Mouse (Mus musculus) cerebellum, adult (tissue): ENCODE results near the gene 9830107B12Rik.
"Not testable (repeated sequence)": the region's sequence is repeated elsewhere in the genome, so short reads cannot be mapped to it uniquely, and the experiment has no call there.

Experiments used
- ATAC-seq: cut with Nextera tagmentation; 2 replicates; pipeline ENCODE4 v1.9.2; 2017; ENCODE audit warnings: mild to moderate bottlenecking, moderate library complexity, mixed read lengths; ENCODE audit not compliant: insufficient number of reproducible peaks, low FRiP score, low TSS enrichment

The 9830107B12Rik gene

DNA sequence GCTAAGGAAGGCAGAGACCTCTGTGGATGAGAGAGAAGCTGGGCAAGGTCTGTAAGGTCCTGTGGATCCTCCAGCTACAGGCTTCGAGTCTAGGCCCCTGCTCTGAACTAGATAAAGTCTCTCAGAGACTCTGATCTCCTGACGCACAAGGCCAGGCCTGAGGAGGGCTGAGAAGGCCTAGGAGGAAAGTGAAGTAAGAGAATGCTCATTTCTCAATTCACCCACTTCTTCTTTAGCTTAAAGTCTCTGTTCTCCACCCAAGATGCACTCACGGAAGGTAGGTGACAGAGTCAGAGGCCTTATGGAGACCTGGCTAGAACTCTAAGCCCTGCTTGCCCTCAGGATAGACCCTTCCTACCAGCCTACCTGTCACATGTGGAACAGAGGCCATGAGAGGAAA lies at the start of gene 9830107B12Rik:
TSS of gene 9830107B12Rik (minus strand) at position 149 of the 400 bp plus-strand sequence.
- ATAC-seq = no peak

DNA sequence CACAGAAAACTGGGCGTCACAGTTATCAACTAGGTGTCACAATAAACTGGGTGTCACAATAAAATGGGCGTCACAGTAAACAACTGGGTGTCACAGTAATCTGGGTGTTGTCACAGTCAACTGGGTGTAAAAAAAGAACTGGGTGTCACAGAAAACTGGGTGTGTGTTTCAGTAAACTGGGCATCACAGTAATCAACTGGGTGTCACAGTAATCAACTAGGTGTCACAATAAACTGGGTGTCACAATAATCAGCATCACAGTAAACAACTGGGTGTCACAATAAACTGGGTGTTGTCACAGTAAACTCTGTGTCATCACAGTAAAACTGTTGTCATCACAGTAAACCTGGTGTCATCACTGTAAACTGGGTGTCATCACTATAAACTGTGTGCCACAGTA lies 46.3 kb upstream of the 9830107B12Rik start:
- ATAC-seq = no peak

DNA sequence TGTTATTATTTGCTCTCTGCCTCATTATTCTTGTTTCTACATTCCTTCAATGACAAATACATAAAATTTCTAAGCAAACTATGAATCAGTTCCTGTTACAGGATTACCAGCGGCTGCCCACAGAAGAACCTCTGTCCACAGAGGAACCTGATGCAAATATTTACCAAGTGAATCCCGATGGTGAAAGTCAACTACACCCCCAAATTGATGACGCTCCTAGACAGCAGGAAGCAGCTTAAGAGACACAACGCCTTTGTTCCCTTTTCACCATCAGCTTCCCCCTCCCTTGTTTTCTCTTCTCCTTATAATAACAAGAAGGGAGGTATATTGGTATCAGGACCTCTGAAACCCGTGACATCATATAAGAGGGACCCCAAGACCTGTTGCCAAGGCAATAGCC lies 39.2 kb upstream of the 9830107B12Rik start:
- no peak for ATAC-seq

DNA sequence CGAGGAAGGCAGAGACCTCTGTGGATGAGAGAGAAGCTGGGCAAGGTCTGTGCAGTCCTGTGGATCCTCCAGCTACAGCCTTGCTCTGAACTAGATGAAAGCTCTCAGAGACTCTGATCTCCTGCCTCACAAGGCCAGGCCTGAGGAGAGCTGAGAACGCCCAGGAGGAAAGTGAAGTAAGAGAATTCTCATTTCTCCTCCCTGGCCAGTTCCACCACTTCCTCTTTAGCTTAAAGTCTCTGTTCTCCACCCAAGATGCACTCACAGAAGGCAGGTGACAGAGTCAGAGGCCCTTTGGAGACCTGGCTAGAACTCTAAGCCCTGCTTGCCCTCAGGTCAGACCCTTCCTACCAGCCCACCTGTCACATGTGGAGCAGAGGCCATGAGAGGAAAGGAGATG lies 21.0 kb upstream of the 9830107B12Rik start, which contains the start of gene A530064D06Rik:
TSS of gene A530064D06Rik (minus strand) at position 173 of the 400 bp plus-strand sequence.
- not testable (repeated sequence) for ATAC-seq

DNA sequence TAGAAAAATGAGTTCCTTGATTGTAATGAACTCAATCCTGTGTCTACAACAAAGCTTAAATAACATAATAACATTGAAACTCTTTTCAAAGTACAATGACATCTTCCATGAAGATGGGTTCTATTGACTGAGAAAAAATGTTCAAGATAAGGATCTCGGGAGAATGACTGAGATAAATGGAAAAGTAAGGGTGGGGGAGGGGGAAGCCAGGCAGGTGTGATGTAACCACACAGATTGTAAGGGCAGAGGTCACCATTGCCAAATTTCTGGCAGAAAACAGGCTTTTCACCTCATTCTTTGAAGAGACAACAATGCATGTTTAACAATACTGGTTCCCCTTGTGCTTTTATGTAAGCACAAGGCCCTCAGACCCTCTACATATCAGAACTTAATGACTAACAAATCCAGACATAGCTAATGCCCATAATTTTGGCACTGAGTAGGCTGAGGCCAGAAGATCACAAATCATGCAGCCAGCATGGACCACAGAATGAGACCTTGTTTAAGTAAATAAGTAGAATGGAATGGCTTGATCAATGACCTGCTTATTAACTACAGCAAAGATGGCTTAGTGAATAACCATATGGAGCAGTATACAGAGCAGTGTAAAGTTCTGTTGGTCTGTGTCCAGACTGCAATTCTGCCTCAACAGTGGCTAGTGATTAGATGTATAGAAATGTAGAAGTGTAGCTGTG lies 11.5 kb upstream of the 9830107B12Rik start:
- ATAC-seq = no peak

DNA sequence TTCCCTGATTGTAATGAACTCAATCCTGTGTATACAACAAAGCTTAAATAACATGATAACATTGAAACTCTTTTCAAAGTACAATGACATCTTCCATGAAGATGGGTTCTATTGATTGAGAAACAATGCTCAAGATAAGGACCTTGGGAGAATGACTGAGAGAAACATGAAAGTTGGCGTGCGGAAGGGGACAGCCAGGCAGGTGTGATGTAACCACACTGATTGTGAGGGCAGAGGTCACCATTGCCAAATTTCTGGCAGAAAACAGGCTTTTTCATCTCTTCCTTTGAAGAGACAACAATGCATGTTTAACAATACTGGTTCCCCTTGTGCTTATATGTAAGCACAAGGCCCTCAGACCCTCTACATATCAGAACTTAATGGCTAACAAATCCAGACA lies 13.3 kb downstream of the 9830107B12Rik start:
- ATAC-seq = no peak

DNA sequence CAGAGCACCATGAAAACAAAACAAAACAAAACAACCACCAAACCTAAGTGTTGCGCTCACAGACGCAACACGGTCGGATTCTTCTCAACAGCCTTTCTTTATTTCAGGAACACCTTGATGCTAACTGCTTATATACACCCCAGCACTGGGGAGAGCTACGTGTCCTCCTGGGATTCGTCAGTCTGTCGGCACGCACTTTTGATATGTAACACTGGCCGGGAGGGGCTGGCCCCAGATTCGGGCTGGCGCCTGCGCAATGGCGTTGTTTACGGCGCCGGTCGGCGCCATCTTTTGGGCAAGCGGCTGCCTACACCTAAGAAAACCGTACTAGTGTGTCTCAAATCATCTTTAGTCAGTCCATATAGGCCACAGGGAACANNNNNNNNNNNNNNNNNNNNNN lies 25.6 kb downstream of the 9830107B12Rik start:
- no peak for ATAC-seq

DNA sequence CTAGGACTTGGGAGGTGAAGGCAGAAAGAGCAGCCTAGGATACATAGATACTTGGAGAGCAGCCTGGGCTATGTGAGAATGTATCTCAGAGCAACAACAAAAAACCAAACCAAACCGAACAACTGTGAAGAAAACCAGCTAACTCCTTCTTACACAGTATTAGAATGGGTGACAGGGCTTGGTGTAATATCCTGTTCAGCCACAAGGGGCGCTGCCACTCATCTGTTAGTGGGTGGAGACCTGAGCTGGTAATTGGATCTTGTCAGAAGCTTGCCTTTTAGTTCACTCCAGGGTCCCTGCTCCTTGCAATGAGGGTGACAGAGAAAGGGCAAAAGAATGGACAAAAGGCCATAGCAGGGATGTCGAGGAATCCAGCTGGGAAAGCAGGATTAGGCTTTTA lies 26.4 kb downstream of the 9830107B12Rik start:
- peak; percentile 52 for ATAC-seq

DNA sequence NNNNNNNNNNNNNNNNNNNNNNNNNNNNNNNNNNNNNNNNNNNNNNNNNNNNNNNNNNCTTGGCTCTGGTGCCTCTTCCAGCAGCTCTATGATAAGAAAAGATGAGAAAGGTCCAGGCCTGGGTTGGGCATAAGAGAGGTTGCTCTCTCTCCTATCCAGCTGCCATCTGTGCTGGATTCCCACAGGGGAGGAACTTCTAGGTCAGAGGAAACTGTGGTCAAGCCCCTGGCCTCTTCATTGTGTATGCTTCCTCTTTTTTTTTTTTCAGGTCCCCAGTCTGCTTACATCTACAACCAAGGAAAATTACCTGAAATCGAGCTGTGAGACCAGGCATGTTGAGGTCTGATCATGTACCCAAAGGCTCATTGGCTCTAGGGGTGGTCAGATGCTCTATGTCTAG lies 27.5 kb downstream of the 9830107B12Rik start:
- no peak for ATAC-seq

DNA sequence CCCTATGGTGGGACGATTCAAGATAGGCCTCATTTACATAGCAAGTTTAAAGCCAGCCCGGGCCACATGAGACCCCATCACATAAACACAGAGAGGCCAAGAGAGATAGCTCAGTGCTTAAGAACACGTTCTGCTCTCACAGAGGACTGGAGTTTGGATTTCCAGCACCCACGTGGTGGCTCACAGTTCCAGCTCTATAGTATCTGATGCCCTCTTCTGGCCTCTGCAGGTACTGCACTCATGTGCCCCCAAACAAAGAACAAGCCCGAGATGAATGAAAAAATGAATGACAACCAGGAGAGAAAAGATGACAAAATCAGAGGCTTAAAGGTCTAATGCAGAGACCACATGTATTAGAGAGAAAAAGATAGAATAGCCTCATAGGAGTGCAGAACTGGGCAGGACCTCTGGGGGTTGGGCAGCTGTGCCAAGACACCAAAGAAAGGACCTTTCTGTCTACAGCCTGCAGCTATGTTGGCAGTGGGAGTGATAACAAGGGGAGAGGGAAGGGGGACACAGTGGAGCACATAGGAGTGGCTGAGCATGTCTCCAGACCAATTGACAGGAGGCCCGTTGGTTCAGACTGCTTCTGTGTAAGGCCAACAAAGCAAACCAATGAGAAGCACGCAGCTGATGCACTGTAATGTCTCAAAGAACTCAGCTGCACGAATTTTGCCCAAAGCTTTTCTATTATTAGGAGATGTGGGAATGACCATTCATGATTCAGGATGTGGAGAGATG lies 35.4 kb downstream of the 9830107B12Rik start:
- ATAC-seq = no peak

DNA sequence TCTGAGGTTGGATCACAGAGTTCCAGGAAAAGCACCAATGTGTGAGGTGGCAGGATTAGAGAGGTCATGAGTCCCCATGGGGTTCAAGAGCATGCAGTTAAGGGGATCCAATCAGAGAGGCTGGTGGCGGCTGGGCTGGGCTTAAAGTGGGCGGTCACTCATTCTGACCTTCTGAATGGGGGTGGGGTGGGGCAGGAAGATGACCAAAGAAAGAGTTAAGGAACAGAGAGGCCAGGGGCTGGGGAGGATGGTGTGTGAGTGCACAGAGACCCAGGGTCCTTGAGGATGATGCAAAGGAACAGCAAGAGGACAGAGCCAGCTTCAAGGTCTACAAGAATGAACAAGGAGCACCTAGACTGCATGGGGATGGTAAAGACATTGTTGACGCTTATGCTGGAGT lies 37.5 kb downstream of the 9830107B12Rik start:
- ATAC-seq = no peak

DNA sequence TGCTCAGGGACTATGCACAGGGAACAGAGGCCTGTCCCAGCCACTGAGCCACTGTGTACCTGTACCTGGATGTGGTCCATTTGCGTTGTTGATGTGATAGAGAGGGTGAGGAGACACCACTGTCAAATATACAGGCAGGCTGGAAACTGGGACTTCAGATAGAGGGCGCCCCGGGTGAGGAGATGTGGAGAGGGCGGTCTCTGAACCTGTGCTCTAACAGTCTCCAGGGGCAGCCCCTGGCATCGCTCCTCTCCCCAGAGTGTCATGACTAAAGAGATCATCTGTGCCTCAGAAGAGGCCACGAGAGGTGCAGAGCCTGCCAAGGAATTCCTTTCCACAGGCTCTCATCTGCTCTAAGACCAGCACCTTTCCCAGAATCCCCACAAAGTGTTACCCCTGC lies 38.2 kb downstream of the 9830107B12Rik start:
- no peak for ATAC-seq

DNA sequence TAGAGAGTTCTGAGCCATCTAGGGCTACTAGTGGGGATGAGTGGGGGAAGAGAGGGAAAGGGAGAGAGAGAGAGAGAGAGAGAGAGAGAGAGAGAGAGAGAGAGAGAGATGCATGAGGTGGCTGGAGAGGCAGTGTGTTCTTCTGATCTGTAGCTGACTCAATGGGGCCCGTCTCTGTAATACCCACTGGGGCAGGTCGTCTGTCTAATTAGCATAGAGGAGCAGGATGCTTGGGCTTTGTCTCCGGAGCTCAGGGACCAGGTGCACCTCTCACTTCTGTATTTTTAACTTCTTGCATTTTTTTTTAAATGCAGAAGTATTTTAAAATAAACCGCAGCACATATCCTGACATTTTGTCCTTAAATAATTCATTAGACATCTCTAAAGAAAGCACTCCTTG lies 38.7 kb downstream of the 9830107B12Rik start:
- ATAC-seq = no peak

DNA sequence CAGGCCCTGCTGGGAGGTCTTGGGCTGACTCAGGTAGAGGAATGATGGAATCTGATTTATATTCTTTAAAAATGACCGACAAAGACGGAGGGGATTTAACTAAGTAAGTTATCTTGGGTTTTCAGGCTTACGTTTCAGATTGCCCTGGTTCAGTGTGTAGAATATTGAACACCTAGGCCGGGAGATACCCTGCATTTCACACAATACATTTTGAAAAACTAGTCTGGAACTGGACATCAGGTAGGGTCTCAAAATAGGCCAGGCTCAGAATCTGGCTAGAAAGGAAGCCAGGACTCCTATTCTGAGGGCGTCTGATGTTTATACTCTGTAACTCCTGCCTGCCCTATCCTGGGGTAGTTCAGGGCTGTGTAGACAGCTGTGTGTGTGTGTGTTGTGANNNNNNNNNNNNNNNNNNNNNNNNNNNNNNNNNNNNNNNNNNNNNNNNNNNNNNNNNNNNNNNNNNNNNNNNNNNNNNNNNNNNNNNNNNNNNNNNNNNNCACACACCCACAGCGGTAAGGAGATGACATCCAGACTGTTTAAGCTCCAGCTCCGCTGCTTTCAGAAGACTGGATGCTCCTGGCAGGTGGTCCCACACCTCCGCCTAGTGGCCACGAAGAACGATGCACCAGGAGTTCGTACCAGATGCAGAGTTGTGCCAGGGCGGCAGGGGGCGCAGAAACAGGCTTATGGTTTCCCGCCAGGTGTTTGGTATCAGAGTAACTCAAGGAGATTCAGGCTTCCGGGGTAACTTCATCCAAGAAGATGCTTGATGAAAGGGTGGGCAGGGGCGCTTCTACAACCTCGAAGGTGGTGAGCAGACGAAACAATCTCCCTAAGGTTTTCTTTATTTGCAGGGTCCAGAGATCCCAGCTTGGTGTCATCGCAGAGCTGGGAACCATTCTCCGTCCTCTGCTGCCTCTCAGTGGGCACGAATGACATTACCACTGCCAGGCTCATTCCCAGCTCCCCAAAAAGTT lies 45.3 kb downstream of the 9830107B12Rik start:
- peak; percentile 72; the same call in 1 of the 2 replicates for ATAC-seq

DNA sequence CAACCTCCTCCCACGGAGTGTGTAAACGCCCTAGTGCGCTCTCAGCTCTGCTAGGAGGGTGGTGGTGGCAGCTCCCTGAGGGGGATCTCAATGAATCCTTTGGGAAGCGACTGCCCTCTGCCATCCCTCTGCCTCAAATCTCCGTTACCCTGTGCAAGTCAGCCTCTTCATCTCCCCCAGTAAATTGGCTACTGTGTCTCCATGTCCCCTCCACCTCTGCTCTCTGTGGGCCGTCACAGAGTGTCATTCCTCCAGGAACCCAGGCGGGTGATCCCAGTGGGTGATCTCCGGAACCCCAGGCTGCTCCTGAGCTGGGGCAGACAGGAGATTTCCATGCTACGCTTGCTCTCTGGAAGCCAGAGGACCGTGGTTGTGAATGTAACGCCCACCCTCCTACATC lies 46.8 kb downstream of the 9830107B12Rik start:
- no peak for ATAC-seq

DNA sequence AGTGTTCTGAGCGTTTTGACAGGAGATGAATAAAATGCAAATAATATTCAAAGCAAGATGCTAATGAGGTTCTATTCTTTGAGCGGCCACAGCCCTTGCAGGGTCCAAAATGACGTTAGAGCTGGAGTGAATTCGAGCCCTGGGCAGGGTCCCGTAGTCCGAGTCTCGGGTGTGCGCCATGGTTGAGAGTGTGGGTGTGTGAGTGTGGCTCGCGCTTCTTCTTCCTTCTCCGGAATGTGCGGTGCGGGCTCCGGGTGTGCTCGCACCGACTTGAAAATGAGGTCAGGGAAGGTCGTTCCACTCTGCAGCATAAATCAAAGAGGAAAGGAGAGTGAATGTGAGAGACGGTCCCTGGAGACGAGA lies 47.6 kb downstream of the 9830107B12Rik start:
- ATAC-seq = no peak

DNA sequence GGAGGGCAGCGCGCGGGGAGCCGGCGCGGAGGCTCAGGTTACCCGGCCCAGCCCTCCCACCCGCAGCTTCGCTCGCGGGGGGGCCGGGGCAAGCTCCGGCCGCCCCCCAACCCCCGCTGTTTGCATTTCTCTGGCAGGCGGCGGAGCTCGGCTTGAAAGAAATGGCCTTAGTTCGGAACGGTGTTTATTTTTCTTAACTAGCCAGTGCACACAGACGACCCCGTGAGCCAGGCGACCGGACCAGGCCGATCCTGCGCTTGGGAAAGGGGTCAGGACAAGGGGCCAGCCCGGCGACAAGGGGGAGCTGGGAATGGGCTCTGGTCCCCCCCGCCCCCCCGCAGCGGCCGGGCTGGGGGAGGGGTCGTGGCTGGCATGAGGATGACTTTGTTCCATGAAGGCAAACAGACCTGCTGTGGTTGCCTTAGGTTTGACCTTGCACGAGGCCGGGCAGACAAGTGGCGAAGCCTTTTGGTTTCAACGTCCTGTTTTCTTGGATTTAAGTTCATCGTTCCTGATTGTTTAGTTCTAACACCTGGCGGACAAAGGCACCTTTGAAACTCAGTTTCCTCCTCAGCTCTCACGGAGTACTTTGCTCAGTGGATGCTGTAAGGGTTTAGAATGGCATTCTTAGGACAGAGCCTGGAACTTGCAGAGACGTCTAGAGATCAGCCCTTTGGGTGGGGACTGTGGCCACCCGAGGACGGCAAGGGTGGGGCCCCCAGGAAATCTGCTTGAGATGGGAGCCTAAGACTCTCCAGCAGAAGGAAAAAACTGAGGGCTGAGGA lies 48.1 kb downstream of the 9830107B12Rik start:
- no peak for ATAC-seq

DNA sequence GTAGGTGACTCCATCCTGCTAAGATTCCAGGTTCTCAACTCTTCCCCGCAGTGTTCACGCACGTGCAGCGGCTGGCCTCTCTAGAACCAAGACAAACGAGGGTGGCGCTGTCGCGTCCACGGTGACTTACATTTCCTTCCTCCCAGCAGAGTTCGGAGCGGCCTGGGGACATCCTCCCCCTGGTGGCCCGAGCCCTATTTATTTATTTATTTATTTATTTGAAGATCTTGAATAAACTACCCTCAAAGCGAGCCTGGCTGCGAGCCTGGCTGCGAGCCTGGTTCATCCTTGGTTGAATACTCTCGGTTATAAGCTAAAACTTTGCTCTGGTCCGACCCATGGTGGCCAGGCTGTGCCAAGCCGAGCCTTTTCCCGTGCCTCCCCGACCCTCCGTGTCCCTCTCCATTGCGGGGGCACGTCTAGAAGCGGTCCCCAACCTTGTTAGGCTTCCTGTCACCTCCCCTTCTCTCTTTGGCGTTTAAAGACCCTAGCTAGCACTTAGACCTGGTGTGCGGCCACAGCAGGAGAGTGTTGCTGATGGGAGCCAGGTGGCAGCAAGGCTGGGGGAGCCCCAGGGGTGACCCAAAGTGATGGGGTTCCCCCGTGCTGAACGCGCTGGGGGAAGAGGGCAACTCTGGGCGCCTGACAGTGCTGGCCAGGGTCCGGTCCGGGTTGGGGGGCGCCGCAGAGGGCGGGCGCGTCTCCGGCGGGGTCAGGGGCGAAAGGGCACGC lies 48.9 kb downstream of the 9830107B12Rik start:
- ATAC-seq = no peak

DNA sequence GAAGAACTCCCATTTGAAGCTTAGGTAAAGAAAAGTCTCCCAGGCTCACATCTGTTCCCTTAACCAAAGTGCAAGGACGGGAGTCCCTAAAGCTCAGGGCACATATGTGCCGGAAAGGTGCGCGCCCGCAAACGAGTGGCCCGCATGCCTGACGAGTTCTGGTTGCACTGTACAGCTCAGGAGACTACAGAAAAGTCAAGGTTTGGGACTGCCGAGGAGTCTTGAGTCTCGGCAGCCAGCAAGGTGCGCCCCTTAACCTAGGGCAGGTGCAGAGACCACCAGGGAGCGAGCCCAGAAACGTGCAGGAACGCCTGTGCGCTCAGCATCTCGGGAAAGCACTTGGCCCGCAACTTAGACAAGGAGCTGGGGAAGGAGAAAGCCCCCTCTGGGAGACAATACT lies 49.7 kb downstream of the 9830107B12Rik start:
- ATAC-seq = no peak
